Mouse (Mus musculus): ENCODE measurements around the gene Sart1. TPM values are rescaled to one million over a fixed set of nuclear protein-coding genes. Genes with fewer than 3 reads are reported as not detected.

The Sart1 gene
- 100 to 1,000 TPM in 2 of 4 experiments, 10 to 100 TPM in 2; 75.2 to 101 (median 98.6) TPM for total RNA-seq (2022)

DNA sequence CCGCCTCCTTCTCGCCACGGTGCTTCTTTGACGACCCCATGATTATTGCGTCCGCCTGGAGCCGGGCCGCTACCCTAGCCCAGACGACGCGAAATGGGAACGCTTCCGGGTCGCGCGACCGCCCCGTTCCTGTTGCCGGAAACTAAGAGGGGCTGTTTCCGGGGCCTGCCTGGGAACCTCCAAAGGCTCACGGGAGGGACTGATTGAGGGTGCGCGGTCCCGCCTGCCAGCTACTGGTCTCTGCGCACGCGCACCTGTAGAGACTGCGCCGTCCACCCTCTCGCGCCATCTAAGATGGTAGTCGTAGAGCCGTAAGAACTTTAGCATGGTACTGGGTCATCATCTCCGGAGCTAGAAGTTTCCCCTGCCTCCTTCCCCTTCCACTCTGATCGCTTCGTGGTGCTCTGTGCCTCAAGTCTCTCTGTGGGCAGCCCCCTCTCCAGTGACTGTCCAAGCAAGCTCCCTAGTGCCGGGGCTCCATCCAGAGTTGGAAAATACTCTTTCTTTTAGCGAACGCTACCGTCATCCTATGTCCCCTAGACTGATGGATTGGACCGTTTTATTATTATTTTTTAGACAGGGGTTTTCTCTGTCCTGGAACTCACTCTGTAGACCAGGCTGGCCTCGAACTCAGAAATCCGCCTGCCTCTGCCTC lies at the start of gene Sart1:
Sart1 (minus strand) TSS at position 116 of the 655 bp plus-strand sequence.
- DNase-seq, result peak; percentile 95

DNA sequence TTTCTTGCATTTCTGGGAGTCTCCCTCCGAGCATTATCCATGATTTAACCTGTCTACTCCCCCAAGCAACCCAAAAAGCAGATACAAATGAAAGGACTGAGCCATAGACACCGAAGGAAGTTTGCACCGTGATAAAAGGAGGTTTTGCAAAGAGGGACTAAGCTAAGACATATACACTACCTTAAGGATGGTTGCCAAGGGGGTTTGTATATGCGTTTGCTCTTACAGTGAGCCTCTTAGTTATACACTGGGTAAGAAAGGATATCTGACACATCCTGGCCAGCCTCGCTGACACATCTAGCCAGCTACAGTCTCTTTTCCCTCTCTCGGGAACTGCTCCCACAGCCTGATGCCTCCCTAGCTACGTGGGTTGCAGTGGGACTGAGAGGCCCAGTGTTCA lies 45.4 kb upstream of the Sart1 start:
- no peak for DNase-seq

DNA sequence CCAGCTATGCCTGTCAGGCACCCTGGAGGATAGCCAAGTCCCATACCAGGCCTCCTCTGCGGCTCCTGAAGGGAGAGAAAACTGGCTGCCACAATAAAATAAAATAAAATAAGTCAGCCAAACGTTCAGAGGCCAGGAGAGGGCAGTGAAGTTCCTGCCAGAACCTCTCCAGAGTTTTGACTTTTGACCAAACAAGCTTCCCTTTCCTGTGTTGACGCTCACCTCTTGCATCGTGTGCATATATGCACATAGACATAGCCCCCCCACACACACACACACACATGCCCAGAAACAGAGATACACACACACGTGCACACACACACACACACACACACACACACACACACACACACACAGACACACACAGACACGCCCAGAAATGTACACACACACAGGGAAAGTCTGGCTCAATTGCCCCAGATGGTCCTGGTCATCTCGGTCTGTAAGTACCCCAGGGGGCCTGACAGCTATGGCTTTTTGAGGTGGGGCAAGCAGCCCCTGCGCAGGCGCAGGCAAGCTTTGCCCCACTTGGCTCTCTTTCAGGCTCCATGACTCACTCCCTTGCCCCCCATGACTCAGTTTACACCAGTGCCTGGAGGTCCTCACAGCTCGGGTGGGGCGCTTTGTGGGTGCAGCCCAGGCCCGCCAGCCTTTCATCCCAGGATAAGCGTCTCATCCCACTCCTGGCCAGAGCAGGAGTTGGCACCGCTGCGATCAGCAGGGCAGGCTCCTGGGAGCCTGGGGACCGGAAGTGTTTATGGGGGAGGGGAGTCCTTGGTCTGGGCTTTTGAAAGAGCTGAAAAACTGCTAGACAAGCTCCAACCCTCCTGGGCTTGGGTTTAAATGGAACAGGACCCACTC lies 44.7 kb upstream of the Sart1 start:
- DNase-seq, result peak; percentile 53

DNA sequence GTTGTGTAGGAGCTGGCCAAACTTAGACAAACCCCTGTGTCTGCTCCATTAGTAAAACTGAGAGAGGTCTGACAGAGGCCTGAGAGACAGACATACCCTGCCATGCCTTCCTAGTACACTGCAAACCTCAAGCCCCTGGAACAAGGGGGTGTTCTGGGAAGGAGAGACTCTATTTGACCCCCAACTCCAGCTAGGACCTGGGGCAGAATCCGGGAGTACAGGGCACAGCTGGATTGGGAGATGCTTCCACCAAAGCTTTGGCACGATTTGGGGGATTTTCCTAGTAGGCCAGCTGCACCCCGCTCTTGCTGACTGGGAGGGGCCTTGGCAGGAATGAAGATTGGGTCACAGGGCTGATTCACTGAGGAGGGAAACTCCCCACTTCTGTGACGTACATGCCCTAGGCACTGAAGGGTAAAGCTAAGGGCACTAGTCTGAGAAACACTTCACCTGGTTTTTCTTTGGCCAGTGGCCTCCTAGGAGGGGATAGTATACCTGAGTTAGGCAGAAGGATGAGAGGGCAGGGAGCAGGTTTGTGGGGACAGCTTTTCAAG lies 43.5 kb upstream of the Sart1 start:
- no peak for DNase-seq

DNA sequence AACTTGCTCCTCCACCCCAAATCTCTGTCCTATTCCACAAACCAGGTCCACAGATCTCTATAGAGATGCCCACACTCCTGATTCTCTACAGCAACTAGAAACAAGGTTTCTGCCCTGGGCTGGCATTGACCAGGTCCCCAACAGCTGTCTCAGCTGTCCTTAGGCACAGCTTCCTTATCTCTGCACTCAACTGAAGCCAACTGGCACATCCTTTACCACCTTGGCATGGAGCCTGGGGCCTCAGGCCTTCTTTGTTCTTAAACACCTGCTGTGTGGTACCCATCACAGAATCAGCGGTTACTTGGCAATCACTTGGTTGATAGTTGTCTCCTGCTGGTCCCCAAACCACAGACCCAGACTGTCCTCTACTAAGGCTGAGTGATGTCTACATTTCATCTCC lies 41.9 kb upstream of the Sart1 start:
- DNase-seq, result no peak

DNA sequence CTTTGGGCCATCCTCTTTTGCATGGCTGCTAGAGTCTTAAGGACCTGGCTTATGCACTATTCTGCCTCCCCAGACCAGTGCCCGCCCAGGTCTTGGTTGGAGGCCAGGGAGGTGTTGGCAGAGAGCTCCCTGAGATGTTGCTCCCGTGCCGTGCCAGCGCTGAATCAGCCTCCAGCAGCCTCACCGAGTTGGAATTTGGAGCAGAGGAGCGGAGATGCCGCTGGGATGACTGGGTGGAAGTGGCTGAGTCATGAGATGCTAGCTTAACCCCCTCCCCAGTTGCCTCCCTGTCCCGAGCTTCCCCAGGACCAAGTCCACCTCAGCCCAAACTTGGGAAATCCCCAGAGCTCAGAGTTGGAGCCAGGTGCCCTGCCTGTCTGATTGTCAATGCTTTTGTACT lies 41.3 kb upstream of the Sart1 start:
- DNase-seq, result peak; percentile 87

DNA sequence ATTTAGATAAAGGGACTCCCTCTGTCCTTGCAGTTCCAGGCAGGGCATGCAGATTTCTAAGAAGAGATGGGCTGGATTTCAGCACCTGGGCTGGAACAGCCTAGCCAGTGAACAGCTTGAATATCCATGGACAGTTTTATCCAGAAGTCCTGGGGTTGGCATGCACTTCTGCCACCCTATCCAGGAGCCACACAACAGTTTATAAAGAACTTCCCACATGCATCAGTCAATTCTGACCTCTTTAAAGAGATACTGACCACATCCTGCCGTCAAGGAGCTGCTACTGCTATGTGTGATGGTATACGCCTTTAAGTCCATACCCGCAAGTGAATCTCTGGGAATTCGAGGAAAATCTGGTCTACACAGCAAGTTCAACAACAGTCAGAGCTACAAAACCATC lies 40.7 kb upstream of the Sart1 start:
- DNase-seq, result no peak

DNA sequence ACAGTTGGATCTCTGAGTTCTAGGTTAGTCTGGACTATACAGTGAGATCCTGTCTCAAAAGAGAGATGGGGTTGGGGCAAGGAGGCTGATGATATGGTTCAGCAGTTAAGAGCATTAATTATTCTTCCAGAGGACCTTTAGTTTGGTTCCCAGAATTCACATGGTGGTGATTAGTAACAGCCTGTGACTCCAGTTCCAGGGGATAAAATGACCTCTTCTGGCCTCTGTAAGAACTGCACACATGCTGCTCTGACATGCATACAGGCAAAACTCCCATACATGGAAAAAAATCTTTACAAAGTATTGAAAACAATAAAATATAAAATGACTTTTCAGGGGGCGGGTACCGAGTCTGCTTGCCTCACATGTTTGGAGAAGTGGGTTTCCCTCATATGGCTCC lies 39.6 kb upstream of the Sart1 start:
- DNase-seq, result no peak

DNA sequence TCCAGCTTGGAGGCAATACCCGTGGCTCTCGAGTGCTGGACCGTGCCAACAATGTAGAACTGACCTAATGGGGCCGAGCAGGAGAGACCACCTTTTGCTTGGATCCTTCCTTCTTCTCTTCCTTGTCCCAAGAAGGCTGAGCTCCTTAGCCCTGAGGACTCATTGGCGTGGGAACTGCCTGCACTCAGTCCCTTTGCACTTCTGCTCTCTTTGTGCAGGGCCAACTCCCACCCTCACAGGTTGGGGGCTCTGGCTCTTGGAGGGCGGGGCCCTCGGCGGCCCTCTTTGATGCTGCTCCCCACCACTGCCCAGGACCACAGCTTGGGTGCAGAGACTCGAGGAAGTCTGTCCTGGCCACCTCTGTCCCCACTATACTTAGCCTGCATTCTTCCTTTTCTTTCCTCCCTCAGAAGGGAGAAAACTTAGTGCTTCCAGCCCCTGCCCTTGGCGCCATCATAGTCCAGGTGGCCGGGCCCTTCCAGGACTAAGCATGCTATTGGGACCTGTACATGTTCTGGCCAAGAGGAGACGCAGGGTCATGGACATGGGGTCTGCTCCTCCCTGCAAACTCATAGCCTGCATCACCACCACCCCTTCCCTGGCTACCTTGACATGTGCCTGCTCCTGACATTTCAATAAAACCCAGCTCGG lies 38.3 kb upstream of the Sart1 start:
- no peak for DNase-seq

DNA sequence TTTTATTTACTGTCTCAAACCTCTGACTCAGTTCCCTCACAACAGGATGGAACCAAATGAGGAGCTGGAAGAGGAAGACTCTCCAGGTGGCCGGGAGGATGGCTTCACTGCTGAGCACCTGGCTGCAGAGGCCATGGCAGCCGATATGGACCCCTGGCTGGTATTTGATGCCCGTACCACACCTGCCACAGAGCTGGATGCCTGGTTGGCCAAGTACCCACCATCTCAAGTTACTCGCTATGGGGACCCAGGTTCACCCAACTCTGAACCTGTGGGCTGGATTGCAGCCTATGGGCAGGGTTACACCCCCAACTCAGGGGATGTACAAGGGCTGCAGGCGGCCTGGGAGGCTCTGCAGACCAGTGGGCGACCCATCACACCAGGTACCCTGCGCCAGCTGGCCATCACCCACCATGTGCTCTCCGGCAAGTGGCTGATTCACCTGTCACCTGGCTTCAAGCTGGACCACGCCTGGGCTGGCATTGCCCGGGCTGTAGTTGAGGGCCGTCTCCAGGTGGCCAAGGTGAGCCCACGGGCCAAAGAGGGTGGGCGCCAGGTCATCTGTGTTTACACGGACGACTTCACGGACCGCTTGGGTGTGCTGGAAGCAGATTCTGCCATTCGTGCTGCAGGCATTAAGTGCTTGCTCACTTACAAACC lies 37.5 kb upstream of the Sart1 start:
- no peak for DNase-seq

DNA sequence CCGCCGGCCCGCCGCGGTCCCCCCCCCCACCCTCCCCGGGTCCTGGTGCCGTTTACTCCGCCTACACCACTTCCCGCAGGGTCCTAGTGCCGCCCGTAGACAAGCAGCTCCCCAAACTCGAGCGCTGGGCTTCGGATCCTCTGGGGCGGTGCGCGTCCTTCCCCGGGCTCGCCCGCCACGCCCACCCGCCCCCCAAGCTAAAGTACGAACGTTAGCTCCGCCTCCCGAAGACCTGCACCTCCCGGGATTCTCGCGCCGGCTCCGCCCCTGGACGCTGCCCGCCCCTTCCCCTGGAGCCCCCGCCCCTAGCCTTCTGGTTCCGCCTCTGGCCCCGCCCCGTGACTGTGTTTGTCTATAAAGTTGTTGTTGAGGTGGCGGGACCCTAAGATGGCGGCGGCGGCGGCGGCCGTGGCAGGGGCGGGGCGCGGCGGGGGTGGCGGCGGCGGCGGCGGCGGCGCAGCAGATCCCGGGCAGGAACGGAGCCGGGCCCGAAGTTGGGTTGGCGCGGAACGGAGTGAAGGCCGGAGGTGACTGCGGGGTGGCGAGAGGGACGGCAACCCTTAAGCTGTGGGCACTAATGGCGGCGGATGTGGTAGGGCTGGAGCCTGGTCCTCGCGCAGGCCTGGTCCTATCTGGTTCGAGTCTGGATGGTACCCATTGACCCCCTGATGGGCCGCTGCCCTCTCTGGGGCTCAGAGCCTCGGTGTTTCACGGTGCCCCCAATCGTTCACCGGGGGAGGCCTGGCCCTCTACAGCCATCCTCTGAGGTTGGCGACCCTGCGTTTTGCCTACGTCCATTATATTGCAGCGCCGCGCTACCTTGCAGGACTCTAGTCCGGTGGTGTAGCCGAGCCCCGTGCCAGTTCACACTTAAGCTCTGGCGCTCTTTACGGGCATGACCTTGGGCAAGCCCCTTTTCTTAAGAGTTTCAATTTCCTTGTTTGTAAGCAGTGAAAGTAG lies 36.6 kb upstream of the Sart1 start, which contains the start of the genes Drap1 and AI837181:
Drap1 (minus strand) TSS at position 198 of the 960 bp plus-strand sequence.
AI837181 (plus strand) TSS at position 363 of the 960 bp plus-strand sequence.
- peak; percentile 89 for DNase-seq

DNA sequence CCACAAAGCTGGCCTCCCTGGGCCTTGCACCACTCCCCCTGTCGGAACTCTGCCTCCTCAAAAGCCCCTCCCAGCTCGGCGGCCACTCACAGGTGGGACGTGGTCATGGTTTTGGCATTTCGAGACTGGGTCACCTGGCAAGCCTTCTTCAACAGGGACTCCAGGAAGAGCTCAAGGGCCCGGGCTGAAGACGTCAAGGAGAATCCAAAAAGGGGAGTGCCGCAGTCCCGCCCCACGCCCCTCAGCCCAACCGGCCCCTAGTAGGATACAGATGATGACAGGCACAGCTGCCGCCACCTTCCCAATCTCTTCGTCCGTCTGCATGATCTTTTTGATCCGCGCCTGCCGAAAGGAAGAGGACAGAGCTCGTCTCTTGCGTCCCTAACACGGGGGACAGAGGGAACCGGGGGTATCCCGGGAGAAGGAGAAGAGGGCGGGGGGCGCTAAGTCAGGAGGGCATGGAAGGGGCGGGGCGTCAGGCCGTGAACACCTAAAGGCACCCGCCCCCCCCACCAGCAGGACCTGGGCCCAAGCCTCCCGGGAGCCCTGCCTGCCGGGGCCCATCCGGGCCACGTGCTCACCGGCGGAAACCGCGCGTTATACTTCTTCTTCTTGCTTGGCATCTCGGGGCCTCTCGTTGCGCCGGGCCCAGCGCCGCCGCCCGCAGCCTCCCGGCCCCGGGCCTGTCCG lies 35.7 kb upstream of the Sart1 start:
- DNase-seq, result peak; percentile 74

DNA sequence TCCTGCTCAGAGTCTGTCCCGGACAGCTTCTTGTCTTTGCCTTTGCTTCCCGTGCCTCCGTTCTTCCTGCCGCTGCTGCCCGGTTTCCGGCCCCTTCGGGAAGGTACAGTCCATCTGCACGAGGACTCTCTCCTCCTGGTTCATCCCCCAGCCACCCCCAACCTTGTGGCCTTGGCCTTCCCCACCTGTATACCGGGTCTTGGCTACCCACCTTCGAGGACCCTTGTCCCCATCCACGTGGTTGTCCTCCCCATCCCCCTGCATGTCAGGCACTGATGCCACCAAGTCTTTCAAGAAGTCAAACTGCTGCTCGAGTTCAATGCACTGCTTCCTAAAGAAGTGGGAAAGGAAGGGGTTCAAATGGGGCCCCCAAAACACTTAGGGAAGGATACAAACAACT lies 35.1 kb upstream of the Sart1 start:
- no peak for DNase-seq

DNA sequence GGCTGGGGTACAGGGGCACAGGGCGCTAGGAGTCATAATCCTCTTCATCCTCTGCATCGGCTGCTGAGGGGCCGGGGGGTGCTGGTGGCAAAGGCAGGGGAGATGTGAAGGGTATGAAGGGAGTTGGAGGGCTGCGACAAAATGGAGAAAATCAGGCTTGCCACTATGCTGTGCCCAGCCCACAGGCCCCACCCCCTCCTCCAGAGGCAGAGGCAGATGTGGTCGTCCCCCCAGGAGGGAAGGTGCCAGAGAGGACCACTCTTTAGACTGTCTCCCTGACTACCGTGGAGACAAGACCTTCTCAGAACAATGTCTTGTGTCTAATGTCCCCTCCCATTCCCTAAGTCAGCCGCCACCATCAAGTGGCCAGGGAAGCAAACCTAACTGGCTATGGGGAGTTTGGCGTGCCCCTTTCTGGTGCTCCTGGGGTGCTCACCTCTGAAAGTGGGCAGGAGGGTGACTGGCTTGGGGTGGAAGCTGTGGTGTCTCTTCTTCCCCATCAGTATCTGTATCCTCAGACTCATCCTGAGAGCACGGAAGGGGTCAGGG lies 34.5 kb upstream of the Sart1 start:
- DNase-seq, result no peak

DNA sequence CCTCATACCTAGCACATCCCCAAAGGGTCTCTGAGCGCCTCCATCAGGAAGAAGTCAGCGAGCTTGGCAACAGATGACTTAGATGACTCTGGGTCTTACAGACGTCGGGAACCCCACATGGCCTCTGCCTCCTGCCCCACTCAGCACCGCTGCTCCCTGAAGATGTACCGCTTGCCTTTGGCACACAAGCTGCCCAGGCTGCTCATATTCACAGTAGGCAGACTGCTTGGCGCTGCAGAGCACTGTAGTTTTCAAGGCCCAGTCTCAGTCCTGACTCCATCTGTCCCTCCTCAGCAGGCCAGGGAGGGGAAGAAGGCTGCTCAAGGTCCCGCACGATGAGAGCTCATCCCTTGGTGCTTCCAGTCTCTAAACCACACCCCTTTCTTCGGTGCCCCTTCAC lies 33.8 kb upstream of the Sart1 start:
- DNase-seq, result no peak

DNA sequence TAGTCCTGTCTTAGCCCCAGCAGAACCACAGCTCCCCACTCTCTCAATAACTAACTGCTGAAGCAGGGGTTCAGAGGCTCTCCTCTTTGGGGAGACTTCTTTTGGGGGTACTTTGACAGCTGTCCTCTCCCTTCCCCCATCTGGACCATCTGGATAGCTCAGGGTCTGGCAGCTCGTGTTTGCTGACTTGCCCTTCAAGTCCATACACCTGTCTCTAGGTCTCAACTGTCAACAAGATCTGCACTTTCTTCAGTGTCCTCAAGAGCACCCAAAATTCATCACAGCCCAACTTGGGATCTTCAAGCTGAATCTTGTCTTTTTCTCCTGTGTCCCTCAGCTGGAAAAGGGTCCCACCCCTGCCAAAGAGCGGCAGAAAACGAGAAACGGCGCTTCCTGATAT lies 33.3 kb upstream of the Sart1 start:
- no peak for DNase-seq

DNA sequence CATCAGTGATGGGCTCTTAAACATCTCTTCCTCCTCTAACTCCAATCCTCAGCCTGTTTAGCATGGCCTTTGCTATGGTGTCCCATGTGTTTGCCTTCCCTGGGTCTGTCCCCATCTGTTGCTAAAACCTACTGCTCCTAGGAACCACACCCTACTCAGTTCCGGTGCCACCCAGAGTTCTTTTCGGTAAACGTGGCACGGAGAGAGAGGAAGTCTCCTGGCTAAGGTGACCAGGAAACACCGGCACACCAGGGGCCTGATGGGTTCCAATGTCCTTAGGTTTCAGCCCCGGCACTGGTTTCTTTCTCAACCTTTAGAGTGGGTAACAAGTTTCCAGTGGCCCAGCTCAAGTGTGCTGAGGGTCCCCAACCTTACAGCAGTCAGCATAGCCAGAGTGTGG lies 32.1 kb upstream of the Sart1 start:
- DNase-seq, result no peak

DNA sequence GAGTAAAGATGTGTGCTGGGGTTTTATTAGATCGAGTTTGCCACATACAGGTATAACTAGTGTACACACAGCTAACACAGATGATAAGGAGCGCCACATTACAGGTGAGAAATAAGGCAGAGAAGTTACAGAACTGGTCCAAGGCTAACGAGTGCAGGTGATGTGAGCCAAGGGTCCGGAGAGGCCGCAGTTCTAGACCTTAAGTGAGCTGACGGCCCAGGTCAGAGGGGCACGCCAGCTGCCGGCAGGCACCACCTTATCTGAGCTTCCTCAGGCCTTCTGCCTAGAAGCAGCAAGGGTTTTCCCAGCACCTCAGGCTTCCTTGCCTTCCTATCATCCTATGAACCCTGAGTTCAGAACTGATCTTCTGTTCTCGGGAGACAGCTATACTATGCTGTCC lies 31.1 kb upstream of the Sart1 start:
- no peak for DNase-seq

DNA sequence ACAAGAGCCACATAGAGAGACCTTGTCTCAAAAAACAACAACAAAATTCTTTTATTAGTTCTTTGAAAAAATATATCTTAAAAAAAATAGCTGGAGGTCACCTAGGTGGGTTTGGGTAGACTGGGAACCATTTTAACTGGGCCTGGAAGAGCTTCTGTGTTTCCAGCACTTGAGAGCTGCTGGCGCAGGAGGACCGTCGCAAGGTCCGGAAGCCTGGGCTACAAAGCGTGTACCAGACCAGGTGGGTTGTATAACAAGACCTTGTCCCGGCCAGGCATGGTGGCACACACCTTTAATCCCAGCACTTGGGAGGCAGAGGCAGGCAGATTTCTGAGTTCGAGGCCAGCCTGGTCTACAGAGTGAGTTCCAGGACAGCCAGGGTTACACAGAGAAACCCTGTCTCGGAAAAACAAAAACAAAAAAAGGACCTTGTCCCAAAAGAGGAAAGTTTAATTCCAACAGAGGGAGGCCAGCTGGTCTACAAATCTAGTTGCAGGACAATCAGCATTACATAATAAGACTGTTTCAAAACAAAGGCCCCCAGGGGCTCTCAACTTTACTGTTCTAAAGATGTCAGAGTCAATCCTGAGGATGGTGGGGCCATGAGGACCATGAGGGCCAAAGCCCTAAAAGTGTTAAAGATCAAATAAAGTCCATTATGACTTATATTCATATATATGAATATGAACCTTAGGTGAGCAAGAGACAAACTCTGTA lies 30.4 kb upstream of the Sart1 start:
- DNase-seq, result no peak

DNA sequence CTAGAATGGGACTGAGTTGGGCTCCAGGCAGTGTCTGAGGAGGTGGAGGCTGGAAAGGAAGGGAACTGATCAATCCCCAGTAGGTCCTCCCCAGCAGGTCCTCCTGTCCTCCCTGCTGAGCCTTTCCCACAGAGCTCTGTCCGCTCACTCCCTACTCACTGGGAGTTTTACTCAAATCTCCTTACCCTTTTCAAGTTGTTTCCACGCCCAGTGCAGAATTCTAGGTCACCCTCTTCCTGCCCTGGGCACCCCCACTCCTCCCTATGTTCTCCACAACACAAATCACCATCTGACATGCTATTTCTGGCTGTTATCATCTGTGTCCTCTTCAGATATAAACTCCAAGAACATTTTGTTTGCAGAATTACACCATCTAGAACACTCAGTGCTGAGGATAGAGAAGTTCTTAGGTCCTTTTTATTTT lies 26.0 kb upstream of the Sart1 start:
- DNase-seq, result no peak
